Mouse (Mus musculus) intestine, embryonic 15.5 days (tissue): ENCODE results near the gene Nt5c2. TPM values are rescaled to one million over a fixed set of nuclear protein-coding genes. Genes with fewer than 3 reads are reported as not detected.

Source experiments
- ATAC-seq: fragments of 200-750 bp; cut with Nextera tagmentation; 2 replicates; pipeline ENCODE4 v1.8.0; 2017; ENCODE audit warnings: moderate TSS enrichment, moderate library complexity
- H3K27ac ChIP-seq: fragments of 300-500 bp; sonication (generic); 2 replicates; pipeline ENCODE4 v1.5.1; 2015; ENCODE audit warnings: mild to moderate bottlenecking, inconsistent platforms
- H3K27me3 ChIP-seq: fragments of 300-500 bp; sonication (generic); replicated peaks from 2 replicates; pipeline ENCODE4 v1.6.1; 2015; ENCODE audit warnings: inconsistent platforms
- H3K36me3 ChIP-seq: fragments of 300-500 bp; sonication (generic); 2 replicates; pipeline ENCODE4 v1.6.1; 2015; ENCODE audit warnings: inconsistent platforms
- H3K4me1 ChIP-seq: fragments of 300-500 bp; sonication (generic); replicated peaks from 2 replicates; pipeline ENCODE4 v1.6.1; 2015; ENCODE audit warnings: inconsistent platforms
- H3K4me2 ChIP-seq: fragments of 300-500 bp; sonication (generic); replicated peaks from 2 replicates; pipeline ENCODE4 v1.6.1; 2015; ENCODE audit warnings: mild to moderate bottlenecking, inconsistent platforms
- H3K4me3 ChIP-seq: fragments of 300-500 bp; sonication (generic); replicated peaks from 2 replicates; pipeline ENCODE4 v1.5.1; 2015; ENCODE audit warnings: inconsistent platforms
- H3K9ac ChIP-seq: fragments of 300-500 bp; sonication (generic); 2 replicates; pipeline ENCODE4 v1.6.1; 2015; ENCODE audit warnings: inconsistent platforms
- H3K9me3 ChIP-seq: fragments of 300-500 bp; sonication (generic); 2 replicates; pipeline ENCODE4 v1.6.1; 2016; ENCODE audit warnings: inconsistent platforms
- WGBS: fragments of 180-500 bp; shearing (Covaris S2); methylation state at CpG from one replicate; pipeline ENCODE4 v1.1.7; 2015; 5-methylcytosine and 5-hydroxymethylcytosine counted together
- polyA plus RNA-seq: library from polyadenylated mRNA; unstranded; fragments of >200 nt; fragmentation: Nextera tagmentation; extraction: Ambion mirVana; gene quantifications from 2 replicates; pipeline ENCODE4 v1.2.1, GENCODE M21; 2015

The Nt5c2 gene
- polyA plus RNA-seq, 1 experiment from 2014 or later: 49.1 TPM

DNA sequence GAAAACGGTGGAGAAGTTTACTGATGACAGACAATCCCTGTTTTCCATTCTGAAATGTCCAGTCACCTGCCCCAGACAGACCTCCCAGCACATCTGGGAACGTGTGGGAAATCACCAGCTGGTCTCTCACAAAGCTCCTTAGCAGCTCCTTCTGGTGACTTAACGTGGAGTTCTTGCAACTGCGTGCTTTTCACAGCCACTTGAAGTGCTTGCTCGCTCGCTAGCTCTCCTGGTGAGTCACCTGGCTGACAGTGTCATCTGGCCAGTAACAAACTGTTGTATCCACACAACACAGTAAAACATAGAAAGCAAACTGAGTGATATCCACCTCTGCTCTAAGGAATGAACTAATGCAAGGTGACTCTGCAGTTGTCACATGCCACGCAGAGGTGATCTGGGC, 128.1 kb downstream of the Nt5c2 start:
- Histone ChIP-seq H3K4me3 (no peak overlapping the region), H3K27ac (0 out of 2 replicates have a peak overlapping the region, but pooled peaks have one; percentile 4), H3K4me1 (no peaks in the 10 kb centered on the region), H3K9ac (no peak overlapping the region), H3K36me3 (peaks cover 31% of the 10 kb centered on the region), H3K27me3 (no peaks in the 10 kb centered on the region), H3K4me2 (no peak overlapping the region), H3K9me3 (no peaks in the 10 kb centered on the region)
- WGBS: 83% methylated on average over 7 of the region's 7 CpGs
- ATAC-seq: no peak

DNA sequence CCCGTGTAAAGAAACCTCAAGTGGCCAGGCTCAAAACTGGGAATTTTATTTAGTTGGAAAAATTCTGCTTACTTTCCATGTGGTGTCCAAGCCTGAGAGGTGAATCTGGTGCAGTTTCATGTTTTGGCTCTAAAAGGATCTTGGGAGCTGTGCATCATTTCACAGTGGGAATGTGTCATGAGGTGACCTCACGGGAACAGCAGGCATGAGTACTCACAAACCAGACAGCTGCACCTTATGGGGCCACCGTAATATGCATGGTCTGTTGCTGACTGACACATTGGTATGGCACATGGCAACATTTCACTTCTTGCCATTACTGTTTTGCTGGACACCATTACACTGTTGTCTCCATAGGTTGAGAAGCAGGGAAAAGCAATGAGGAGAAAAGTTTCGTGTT, 129.6 kb downstream of the Nt5c2 start:
- no peak overlapping the region for H3K4me2 ChIP-seq
- 90% methylated on average over 4 of the region's 4 CpGs for WGBS
- no peak overlapping the region for H3K27ac ChIP-seq
- H3K9ac ChIP-seq: no peak overlapping the region
- H3K4me1 ChIP-seq: no peaks in the 10 kb centered on the region
- no peaks in the 10 kb centered on the region for H3K27me3 ChIP-seq
- H3K9me3 ChIP-seq: no peaks in the 10 kb centered on the region
- H3K36me3 ChIP-seq: peaks cover 24% of the 10 kb centered on the region
- ATAC-seq: no peak
- no peak overlapping the region for H3K4me3 ChIP-seq

DNA sequence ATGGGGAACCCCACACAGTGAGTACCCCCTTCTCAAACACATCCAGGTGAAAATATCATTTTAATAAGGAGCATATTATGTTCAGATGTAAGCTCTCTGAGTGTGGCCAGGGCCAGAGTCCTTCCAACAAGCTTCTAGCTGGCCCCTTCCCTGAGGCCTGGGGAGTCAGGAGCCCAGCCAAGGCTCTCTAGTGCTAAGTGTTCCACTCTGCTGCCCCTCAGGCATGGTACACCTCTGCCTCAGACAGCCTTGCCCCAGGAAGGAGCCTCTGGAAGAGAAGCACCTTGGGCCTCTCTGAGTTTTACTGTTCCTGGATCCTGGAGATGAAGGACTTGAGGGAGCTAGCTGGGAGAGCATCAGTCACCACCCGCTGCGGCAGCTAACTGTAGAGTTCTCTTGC, 135.1 kb downstream of the Nt5c2 start:
- WGBS: 91% methylated on average over 2 of the region's 2 CpGs
- Histone ChIP-seq H3K27ac (no peak overlapping the region), H3K36me3 (no peaks in the 10 kb centered on the region), H3K9me3 (no peaks in the 10 kb centered on the region), H3K9ac (no peak overlapping the region), H3K4me2 (no peak overlapping the region), H3K4me3 (no peak overlapping the region), H3K27me3 (no peaks in the 10 kb centered on the region), H3K4me1 (no peaks in the 10 kb centered on the region)
- no peak for ATAC-seq

DNA sequence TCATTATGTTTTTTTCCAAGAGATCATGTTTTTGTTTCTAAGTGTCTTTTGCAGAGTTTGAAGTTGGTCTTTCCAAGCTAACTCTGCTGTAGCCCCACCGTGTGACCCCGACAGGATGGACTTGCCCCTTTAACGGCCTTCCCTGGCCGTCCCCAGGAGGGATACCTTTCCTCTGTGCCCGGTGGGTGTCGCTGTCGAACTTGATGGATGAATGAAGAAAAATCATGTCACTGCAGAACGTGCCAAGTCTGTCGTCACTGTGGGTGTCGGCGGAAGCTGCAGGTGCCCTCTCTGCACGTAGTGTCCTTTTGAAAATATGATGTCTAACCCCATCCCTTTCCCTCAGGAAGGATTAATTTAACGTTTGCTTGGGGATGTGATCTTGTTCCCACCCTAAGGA, 136.6 kb downstream of the Nt5c2 start:
- no peaks in the 10 kb centered on the region for H3K4me1 ChIP-seq

DNA sequence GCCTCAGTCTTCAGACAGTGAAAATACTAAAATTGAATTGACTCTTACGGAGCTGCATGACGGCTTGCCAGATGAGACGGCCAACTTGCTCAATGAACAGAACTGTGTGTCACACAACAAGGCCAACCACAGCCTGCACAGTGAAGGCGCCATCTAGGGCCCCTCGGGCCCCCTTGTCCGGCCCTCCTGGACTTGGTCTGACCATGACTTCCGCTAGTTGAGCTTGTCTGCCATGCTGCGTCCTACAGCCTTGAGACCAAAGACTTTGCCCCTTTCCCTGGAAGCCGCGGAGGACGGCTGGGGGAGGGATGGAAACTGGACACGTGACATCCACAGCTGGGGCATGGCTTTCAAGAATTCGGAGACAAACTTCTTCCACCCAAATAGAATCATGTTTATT, 137.1 kb downstream of the Nt5c2 start:
- Histone ChIP-seq H3K4me1 (no peaks in the 10 kb centered on the region), H3K9ac (no peak overlapping the region), H3K27me3 (no peaks in the 10 kb centered on the region), H3K4me3 (no peak overlapping the region), H3K9me3 (no peaks in the 10 kb centered on the region), H3K4me2 (no peak overlapping the region), H3K27ac (no peak overlapping the region), H3K36me3 (no peaks in the 10 kb centered on the region)
- ATAC-seq: no peak
- WGBS: 89% methylated on average over 13 of the region's 13 CpGs

More for the DNA sequence above, 136.6 kb downstream of the Nt5c2 start:
- Histone ChIP-seq H3K4me2 (no peak overlapping the region), H3K27ac (no peak overlapping the region), H3K9me3 (no peaks in the 10 kb centered on the region), H3K27me3 (no peaks in the 10 kb centered on the region), H3K36me3 (no peaks in the 10 kb centered on the region), H3K4me3 (no peak overlapping the region), H3K9ac (no peak overlapping the region)
- ATAC-seq: 0 out of 2 replicates have a peak, but pooled peaks have one; percentile 8
- 47% methylated on average over 13 of the region's 13 CpGs for WGBS

DNA sequence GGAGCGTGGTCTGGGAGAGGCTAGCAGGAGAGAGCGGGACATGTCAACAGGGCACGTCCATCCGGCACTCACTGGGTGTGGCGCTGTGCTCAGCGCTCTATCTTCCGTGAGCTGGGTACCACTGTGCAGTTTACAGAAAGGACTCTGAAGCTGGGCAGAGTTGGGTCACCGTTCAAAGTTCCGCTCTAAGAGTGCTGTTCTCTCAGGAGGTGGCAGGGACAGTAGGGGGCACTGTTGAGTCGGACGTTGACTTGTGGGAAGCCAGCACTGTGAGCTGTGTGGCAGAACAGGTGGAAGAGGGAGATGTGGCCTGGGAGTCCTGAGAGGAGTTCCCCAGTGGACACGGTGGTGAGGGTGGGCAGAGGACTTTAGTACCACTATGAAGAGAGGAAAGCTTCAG, 139.2 kb downstream of the Nt5c2 start:
- no peaks in the 10 kb centered on the region for H3K9me3 ChIP-seq
- ATAC-seq: peak; percentile 66

DNA sequence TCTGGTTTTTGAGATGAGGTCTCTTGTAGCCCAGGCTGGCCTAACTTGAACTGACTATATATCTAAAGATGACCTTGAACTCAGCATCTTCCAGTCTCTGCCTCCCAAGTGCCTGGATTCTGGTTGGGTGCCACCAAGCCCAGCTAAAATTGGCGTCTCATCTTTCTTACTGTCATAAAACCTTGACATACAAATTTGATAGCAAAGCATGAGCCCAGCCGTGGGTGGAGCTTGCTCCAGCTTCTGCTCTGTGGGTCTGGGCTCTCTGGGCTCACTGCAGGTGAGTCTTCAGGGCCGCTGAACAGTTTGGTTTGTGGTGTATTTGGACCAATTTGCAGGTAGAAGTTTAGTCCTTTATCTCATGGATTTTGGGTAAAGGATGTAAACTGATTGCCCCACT, 141.0 kb downstream of the Nt5c2 start:
- Histone ChIP-seq H3K36me3 (no peaks in the 10 kb centered on the region), H3K4me3 (no peak overlapping the region), H3K27ac (no peak overlapping the region), H3K4me1 (no peaks in the 10 kb centered on the region), H3K9ac (no peak overlapping the region), H3K27me3 (no peaks in the 10 kb centered on the region), H3K9me3 (no peaks in the 10 kb centered on the region), H3K4me2 (no peak overlapping the region)
- ATAC-seq: no peak
- WGBS: 75% methylated on average over 3 of the region's 3 CpGs

More for the DNA sequence above, 139.2 kb downstream of the Nt5c2 start:
- WGBS: 36% methylated on average over 12 of the region's 12 CpGs
- H3K27ac ChIP-seq: no peak overlapping the region
- H3K27me3 ChIP-seq: no peaks in the 10 kb centered on the region
- H3K4me2 ChIP-seq: no peak overlapping the region
- no peaks in the 10 kb centered on the region for H3K4me1 ChIP-seq
- H3K9ac ChIP-seq: no peak overlapping the region
- no peak overlapping the region for H3K4me3 ChIP-seq
- no peaks in the 10 kb centered on the region for H3K36me3 ChIP-seq

DNA sequence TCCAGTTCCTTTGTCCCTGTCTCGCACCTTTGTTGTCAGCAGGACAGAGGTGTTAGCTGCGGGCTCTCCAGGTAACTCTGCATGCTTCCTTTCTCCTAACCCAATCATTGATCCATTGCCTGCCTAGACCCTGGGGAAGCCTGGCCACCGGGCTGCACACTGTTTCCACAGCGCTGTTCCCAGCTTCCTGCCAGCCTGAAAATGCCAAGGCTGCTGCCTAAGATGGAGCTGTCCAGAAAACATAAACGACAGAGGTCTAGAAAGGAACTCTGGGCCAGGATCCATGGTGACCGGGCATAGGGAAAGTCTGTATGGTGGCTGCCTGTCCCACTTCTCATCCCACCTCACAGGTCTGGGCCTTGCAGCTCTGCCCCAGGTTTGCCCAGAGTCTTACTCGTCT, 143.3 kb downstream of the Nt5c2 start:
- Histone ChIP-seq H3K9me3 (no peaks in the 10 kb centered on the region), H3K27me3 (no peaks in the 10 kb centered on the region), H3K27ac (no peak overlapping the region), H3K36me3 (no peaks in the 10 kb centered on the region), H3K4me3 (no peak overlapping the region), H3K4me1 (no peaks in the 10 kb centered on the region), H3K9ac (no peak overlapping the region), H3K4me2 (no peak overlapping the region)
- 65% methylated on average over 7 of the region's 7 CpGs for WGBS
- no peak for ATAC-seq

DNA sequence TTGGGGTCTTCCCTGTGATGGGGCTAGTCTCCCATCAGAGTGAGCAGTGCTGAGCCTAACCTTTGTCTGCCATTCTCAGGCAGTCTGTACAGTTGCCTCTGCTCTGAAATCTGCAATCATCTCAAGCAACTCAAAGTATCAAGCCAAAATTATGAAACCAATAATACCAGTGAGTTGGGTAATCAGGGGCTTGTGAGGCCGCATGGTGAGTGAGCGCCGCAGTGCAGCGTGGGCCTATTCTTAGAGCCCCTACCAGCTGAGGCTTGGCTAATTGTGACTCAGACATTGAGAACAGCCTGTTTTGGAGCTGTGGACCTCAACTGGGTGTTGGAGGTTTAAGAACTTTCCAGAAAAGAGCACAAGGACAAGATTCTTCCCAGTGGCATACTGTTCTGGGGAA, 143.9 kb downstream of the Nt5c2 start:
- no peak overlapping the region for H3K4me3 ChIP-seq
- no peaks in the 10 kb centered on the region for H3K4me1 ChIP-seq
- no peaks in the 10 kb centered on the region for H3K27me3 ChIP-seq
- H3K27ac ChIP-seq: no peak overlapping the region
- H3K9me3 ChIP-seq: no peaks in the 10 kb centered on the region
- H3K4me2 ChIP-seq: no peak overlapping the region
- H3K9ac ChIP-seq: no peak overlapping the region
- no peak for ATAC-seq
- no peaks in the 10 kb centered on the region for H3K36me3 ChIP-seq
- 95% methylated on average over 4 of the region's 4 CpGs for whole genome bisulfite sequencing

DNA sequence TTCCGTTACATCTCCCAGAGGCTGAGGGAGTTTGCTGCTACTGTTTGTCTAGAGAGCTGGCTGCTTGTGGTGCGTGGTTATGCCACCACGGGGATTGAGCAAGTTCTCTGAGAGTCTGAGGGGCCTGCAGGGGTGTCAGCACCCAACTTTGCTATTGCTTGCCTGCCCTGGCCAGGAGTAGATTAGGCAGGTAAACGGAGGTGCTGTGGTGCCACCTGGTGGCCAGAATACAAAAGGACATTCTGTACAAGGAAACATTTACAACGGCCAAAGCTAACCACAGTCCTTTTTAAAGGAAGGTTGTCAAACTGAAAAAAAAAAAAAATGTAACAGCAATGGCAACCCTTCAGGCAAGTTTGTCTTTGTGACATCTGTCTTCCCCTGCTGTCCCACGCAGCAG, 145.4 kb downstream of the Nt5c2 start:
- Histone ChIP-seq H3K4me2 (no peak overlapping the region), H3K27me3 (no peaks in the 10 kb centered on the region), H3K4me1 (no peaks in the 10 kb centered on the region), H3K4me3 (no peak overlapping the region), H3K27ac (no peak overlapping the region), H3K9ac (no peak overlapping the region), H3K36me3 (no peaks in the 10 kb centered on the region), H3K9me3 (no peaks in the 10 kb centered on the region)
- ATAC-seq: peak; percentile 67; the same call in 1 of the 2 replicates
- WGBS: 6% methylated on average over 6 of the region's 6 CpGs

DNA sequence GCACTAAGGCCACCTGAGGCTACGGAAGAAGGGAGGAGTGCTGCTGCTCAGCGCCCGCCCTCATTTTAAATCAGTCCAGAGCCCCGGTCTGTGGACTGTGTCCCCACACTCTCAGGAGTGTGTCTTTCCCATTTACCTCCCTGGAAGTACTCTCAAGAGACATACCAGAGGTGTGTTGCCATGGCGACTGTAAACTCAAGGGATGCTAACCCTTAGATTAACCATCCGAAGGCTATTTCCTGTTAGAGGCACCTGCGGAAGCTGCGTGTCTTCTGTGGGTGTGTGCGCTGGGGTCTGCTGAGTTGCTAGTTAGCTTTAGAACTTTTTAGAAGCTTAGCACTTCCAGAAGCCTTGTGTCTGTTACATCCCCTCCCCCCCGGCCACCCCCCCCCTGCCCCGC, 145.9 kb downstream of the Nt5c2 start:
- ATAC-seq: 0 out of 2 replicates have a peak, but pooled peaks have one; percentile 17
- Histone ChIP-seq H3K27me3 (no peaks in the 10 kb centered on the region), H3K36me3 (no peaks in the 10 kb centered on the region), H3K9me3 (no peaks in the 10 kb centered on the region), H3K4me3 (no peak overlapping the region), H3K4me1 (no peaks in the 10 kb centered on the region), H3K9ac (no peak overlapping the region), H3K4me2 (no peak overlapping the region), H3K27ac (no peak overlapping the region)
- 48% methylated on average over 11 of the region's 11 CpGs for whole genome bisulfite sequencing

DNA sequence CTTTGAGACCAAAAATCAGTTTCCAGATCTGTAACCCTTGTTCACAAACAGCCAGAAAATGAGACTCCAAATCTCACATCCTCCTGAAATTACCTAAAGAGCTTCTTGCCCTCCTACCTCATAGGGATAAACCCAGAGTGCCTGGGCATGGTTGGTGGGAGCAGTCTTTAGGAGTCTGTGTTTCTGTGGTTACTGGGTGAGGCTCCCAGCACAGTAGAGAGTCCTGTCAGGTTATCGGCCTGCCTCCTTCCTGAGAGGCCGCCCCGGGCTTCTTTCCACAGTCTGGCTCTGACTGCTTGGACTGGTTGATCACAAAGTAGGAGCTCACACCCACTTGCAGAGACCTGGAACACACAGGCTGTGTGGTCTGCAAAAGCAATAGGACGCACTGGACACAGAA, 149.6 kb downstream of the Nt5c2 start:
- ATAC-seq: no peak
- H3K27me3 ChIP-seq: no peaks in the 10 kb centered on the region
- 0 out of 2 replicates have a peak, but pooled peaks cover 7% of the 10 kb centered on the region for H3K4me1 ChIP-seq
- no peak overlapping the region for H3K4me2 ChIP-seq
- H3K36me3 ChIP-seq: no peaks in the 10 kb centered on the region
- no peak overlapping the region for H3K9ac ChIP-seq
- no peak overlapping the region for H3K4me3 ChIP-seq
- no peak overlapping the region for H3K27ac ChIP-seq
- no peaks in the 10 kb centered on the region for H3K9me3 ChIP-seq
- WGBS: 81% methylated on average over 4 of the region's 4 CpGs

DNA sequence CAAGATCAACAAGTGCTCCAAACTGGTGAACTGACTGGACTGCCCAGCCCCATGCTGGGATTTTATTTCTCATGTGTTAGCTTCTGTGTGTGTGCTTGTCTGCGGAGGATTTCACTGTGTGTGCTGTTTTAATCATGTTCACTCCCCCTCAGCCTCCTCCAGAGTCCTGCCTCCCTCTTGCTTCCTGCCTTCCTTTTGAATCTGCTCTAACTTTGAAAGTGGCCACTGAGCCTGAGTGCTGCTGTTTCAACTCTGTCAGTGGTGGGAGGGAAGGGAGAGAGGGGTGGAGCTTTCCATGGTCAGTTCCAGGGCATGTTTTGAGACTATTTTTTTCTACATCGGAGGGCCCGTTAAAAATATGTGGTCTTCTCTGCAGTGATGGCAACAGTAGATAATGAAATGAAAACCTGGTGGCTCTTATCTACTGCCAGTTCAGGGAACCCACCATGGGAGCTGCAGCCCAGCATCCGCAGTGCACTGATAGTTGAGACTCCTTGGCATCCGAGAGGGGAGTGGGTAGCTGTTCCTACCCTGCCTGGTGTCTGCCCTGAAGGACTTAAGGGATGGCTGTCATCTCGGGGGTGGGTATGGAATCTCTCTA, 150.1 kb downstream of the Nt5c2 start:
- Histone ChIP-seq H3K4me2 (no peak overlapping the region), H3K4me3 (no peak overlapping the region), H3K27ac (no peak overlapping the region), H3K4me1 (0 out of 2 replicates have a peak, but pooled peaks cover 7% of the 10 kb centered on the region), H3K36me3 (no peaks in the 10 kb centered on the region), H3K9ac (no peak overlapping the region), H3K27me3 (no peaks in the 10 kb centered on the region), H3K9me3 (no peaks in the 10 kb centered on the region)
- ATAC-seq: no peak
- WGBS: 52% methylated on average over 6 of the region's 6 CpGs
